Mouse (Mus musculus) effector memory CD4-positive, alpha-beta T cell, adult 7 months (primary cell): Measurements from ENCODE around the gene Olfr47. TPM values are rescaled to one million over a fixed set of nuclear protein-coding genes. Genes with fewer than 3 reads are reported as not detected.

ENCODE experiments used
- polyA plus RNA-seq: library from polyadenylated mRNA; unstranded; fragments of 100-300 nt; shearing (Covaris generic); gene quantifications from one replicate; pipeline ENCODE4 v1.2.1, GENCODE M21; 2017

Gene Olfr47
- not detected for polyA plus RNA-seq

GRCm38 (mm10) chr6:43231255-43231654 lies at the start of gene Olfr47:
TSS of gene Olfr47 (plus strand) at chr6:43231529.

DNA sequence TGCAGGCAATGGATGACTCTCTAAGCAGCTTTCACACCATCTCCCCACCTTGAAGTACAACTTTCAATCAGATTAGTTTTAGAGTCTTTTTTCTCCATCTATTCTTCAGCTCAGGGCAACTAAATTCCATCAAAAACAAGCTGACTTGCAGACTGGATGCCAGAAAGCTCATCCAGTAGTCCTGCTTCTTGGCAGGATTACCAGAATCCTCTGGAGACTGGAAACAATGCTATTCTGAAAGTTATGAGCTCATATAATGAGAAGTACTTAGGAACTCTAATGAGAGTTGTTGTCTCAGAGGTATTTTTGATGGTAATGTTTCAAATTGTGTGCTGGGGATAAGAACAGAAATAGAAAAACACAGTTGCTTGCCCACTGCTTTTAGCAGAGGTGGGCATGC lies 34.5 kb upstream of the Olfr47 start, which contains the start of gene Olfr435:
Gene Olfr435, plus strand, starts transcription at position 366 of the 400 bp plus-strand sequence.

DNA sequence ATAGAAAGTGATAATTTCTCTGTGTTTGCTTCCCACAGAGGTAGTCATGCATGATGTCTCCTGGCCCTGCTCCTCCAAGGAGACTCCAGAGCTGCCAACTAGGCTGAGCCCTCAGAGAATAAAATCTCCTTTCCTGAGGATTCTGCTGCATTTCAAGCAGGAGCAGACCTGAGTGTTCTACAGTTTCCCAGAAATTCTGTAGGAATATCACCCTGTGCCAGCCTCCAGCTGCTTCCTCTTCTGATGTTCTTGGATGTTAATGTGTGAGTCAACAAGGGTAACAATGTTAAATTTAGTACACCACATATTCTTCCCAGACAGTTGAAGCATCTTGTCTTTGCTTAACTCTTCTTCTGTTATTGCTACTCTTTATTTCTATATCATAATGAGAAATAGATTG lies 18.5 kb upstream of the Olfr47 start, which contains the start of gene Olfr434:
Gene Olfr434, plus strand, starts transcription at position 149 of the 400 bp plus-strand sequence.

DNA sequence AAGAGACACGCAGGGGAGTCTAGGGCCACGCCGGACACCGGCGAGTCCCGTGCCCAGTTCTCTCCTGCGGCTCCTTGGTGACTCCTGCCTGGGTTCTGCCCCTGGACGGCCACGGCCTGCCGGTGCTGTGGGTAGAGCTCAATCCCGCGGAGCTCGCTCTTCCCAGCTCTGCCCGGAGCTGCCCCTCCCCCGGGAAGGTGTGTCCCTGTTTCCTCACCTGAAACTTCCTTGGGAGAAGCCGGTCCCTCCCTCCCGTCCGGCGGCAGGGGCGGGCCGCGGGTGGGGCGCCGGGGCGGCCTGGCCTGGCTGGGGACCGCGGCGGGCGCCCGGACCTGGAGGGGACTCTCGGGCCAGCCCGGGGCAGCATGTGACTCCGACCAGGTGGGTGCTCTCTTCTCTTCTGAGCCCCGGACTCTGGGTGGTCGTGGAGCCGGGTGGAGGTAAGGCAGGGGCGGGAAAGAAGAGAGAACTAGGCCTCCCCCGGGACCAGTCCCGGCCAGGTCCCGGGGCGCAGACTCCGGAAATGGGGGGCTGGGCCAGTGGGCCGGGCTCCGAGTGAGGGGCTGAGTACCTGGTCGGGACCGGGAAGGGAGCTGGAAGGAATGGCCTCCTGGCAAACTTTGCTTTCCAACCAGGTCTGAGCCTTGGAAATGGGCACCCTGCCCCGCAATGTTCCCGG lies 34.2 kb downstream of the Olfr47 start, which contains the start of gene Arhgef5:
Gene Arhgef5, plus strand, starts transcription at position 220 of the 679 bp plus-strand sequence.

Other genes with a start within 250 kb of the Olfr47 start
- not detected for gene Olfr441, start 125.2 kb upstream of the Olfr47 start, polyA plus RNA-seq
- not detected for gene Olfr237-ps1, start 85.0 kb upstream of the Olfr47 start, polyA plus RNA-seq
- not detected for gene Olfr437, start 68.2 kb upstream of the Olfr47 start, polyA plus RNA-seq
- 0.27 TPM for gene Olfr13, start 59.4 kb upstream of the Olfr47 start, polyA plus RNA-seq
- not detected for gene Olfr435, start 34.4 kb upstream of the Olfr47 start, polyA plus RNA-seq
- not detected for gene Olfr434, start 18.5 kb upstream of the Olfr47 start, polyA plus RNA-seq
- 0.45 TPM for gene Arhgef5, start 34.1 kb downstream of the Olfr47 start, polyA plus RNA-seq
- gene Nobox, start 78.0 kb downstream of the Olfr47 start, polyA plus RNA-seq = not detected